Mouse (Mus musculus) testis, postnatal 10 days (tissue): ENCODE measurements at regions not wholly inside any gene's neighbourhood (a gene's known extent, or its start where the extent isn't known, plus 50 kb on each side); places are given as distances from the start of the nearest gene placed in this dataset.

Experiments used
- DNase-seq: peaks from one replicate; pipeline ENCODE4 v3.0.0; 2021; ENCODE audit warnings: low spot score

DNA sequence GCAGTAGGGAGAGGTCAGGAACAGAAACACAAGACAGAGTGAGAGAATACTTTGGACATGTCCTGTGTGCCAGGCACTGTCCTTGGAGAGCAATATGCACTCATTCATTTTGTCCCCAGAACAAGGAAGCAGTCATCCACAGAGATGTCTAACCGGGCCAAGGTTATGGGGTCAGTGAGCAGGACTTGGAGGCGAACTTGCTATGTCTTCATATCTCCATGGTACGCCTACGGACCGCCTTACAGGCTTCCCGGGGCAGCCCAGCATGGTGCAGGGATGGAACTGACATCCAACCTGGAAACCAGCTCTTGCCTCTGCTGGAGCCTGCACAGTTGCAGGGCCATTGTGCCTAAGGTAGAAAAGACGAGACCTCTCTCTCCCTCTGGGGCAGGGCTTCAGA, 51.9 kb upstream of the Zmiz1 start:
- no peak for DNase-seq
